Mouse (Mus musculus) 416B (cell line): ENCODE data around the gene Pkp4.
A peak's percentile ranks its signal among the peaks of the same experiment; 100 is the strongest.
"Not testable (repeated sequence)": the region's sequence is repeated elsewhere in the genome, so short reads cannot be mapped to it uniquely, and the experiment has no call there.

Source experiments
- DNase-seq: peaks from one replicate; pipeline ENCODE4 v3.0.0; 2011; ENCODE audit warnings: low read depth

Pkp4 gene

GRCm38 (mm10) chr2:59339776-59340539, 179.3 kb downstream of the Pkp4 start:
- DNase-seq: peak; percentile 8

DNA sequence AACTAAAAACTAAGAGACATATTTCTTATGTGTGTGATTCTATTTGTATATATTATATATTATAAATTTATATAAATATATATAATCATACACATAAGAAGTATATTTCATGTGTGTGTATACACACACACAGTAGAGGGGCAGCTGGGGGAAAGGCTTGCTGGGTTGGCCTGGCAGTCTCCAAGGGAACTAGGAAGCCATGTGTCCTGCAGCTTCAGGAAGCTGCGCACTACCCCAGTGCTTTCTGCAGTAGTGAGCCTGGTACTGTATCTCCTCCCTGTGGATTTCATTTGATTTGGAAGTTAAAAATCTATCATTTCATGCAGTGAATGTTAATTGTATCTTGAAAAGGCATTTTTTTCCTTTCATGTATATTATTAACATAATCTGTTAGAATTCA, 180.2 kb downstream of the Pkp4 start:
- no peak for DNase-seq

DNA sequence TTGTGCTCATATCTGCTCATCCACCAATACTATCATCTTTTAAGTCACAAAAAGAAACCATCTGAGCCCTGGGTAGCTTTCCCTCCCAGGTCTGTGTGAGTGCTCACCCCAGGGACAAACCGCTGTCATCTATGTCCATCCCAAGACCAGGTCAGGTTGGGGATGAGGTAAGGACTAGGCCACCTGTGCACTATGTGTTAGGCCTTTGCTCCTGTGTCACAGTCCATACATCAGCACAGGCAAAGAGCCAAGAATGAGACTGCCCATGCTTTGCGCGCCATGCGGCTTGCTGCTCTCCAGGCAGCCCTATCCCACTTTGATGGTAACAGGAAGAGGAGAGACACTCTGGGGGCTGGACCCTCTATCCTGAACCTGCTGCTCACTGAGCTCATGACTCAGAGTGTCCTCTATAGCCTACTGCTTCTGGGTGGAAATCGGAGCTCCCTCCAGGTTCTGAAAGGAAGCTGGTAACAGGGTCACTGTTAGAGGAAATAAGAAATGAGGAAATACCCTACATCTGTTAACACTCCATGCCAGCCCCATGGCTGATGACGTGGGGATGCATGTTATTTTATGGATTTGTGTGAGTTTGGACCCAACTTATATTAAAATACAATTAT, 182.1 kb downstream of the Pkp4 start:
- no peak for DNase-seq

GRCm38 (mm10) chr2:59343834-59344233, 183.2 kb downstream of the Pkp4 start:
- no peak for DNase-seq

- no peak for DNase-seq
These were observed 184.0 kb downstream of the Pkp4 start for GRCm38 (mm10) chr2:59344699-59345098.

GRCm38 (mm10) chr2:59345141-59345839, 184.6 kb downstream of the Pkp4 start:
- DNase-seq: no peak

GRCm38 (mm10) chr2:59346443-59346842, 185.8 kb downstream of the Pkp4 start:
- DNase-seq: no peak

DNA sequence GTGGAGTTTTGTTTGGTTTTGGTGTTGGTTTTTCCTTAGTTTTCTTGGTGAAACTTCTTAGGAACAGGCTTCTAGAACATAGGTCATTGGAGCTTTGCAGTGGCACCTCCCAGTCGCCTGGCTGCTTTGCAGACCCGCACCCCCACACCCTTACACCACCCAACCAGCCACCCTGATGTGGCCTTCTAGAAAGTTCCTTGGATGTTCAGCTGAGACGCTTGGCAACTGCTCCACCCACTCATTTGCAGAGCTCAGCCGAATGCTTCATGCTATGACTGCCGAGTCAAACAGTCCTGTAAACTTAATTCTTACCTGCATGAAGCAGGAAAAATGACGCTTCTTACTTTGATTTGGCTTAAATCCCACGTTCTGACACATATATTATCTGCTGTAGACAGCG, 187.9 kb downstream of the Pkp4 start:
- DNase-seq: no peak

- no peak for DNase-seq
These were observed 189.4 kb downstream of the Pkp4 start for GRCm38 (mm10) chr2:59350094-59350493.

GRCm38 (mm10) chr2:59351303-59352099, 190.9 kb downstream of the Pkp4 start:
- DNase-seq: no peak

- DNase-seq: no peak
These were observed 193.2 kb downstream of the Pkp4 start for GRCm38 (mm10) chr2:59353821-59354220.

DNA sequence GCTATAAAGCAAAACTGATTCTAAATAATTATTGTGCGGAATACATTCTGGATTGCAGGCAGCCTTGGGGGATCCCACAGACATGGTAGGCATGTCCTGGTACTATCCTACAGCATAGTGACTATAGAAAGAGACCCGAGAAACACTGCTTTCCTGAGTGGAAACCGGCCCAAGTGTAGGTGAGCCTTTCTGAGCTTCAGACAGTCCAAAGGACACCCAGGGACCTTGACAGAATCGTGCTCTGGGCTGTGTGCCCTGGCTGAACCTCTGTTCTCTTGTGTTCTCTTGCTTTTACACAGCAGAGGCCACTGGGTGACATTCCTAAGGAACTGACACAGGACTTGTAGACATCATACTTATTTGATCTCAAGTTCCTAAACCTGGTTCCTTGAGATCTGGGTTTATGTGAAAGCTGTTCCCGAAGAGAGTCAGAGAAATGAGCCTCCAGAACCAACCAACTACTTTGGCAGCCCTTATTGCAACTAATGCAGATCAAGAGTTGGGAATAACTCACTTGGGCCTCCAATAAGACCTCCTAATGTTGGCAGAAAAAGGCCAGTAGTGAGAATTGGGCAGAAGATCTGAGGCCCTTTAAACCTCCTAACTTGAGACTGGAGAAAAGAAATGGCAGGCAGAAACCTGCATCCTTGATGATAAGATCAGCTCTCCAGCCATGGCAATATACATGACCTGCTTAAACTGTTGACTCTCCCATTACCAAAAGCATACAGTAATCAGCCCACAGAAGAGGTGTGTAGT, 195.1 kb downstream of the Pkp4 start:
- no peak for DNase-seq

- DNase-seq: no peak
These were observed 199.2 kb downstream of the Pkp4 start for GRCm38 (mm10) chr2:59359760-59360342.

- DNase-seq: no peak
These were observed 200.7 kb downstream of the Pkp4 start for GRCm38 (mm10) chr2:59361350-59361780.

- DNase-seq: peak; percentile 9
These were observed 203.6 kb downstream of the Pkp4 start for GRCm38 (mm10) chr2:59364156-59364842.

- DNase-seq: no peak
These were observed 206.5 kb downstream of the Pkp4 start for GRCm38 (mm10) chr2:59367191-59367590.

DNA sequence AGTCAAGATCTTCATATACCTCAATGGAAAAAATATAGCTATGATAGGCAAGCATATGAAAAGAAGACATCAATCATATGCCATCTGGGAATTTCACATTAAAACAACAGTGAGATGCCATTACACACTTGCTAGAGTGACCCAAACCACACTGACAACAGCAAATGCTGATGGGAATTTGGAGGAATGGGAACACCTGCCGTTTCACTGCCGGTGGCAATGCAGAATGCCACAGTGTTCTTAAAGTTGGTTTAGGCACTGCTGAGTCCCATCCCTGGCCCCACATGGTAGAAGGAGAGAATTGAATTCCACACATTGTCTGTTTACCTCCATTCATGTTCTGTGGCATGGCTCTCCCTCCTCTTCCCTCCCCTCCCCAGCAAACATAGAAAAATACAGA, 212.5 kb downstream of the Pkp4 start:
- DNase-seq: no peak

DNA sequence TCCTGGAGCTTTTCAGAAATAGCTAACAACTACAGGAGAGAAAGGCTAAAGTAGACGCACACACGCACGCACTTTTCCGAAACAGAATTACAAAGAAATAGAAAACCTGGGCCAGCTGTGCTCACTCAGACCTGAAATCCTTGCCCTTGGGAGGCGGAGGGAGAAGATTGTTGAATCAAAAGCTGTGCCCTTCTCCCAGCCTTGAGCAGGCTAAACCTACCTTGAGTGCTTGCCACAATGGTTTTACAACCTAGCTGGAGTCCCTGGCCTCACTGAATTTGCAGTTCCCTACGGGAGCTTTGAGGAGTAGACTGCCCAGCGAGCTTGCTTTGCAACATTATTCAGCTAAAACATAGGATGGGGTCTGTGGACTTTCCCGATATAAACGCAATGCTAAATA, 217.4 kb downstream of the Pkp4 start:
- no peak for DNase-seq

DNA sequence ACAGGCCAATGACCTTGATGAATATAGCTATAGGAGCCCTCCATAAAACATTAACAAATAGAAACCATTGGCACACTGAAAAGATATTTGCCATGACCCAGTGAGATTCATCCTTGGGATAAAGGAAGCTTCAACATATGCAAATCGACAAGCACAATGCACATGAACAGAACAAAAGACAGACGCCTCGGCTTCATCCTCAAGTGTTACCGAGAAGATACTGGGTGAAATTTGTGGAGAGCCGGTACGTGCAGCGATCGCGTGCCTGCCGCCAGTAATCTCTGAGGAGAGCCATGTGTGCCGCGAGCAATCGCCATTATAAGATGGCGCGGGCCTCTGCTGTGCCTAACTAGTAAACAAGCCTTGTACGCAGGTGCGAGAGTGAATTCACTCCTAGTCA, 218.2 kb downstream of the Pkp4 start:
- DNase-seq: not testable (repeated sequence)

DNA sequence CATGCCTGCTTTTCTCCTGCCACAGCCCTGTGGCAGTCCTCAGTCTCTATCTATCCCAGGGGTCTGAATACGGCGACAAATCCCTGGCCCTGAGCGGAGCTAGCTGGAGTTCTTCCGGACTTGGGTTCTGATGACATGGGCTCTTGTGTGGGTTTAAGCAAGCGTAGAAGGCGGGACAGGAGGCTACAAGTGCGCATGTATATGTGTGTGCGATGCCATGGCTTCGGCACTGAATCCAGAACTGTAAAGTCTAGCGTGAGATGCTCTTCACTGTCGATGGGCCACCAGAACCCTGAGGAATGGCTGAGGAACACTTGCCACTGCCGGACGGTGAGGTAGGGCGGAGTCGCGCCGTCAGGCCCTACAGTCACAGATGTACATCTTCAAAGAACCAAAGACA, 222.6 kb downstream of the Pkp4 start:
- DNase-seq: no peak
